In the genomic region with DNA sequence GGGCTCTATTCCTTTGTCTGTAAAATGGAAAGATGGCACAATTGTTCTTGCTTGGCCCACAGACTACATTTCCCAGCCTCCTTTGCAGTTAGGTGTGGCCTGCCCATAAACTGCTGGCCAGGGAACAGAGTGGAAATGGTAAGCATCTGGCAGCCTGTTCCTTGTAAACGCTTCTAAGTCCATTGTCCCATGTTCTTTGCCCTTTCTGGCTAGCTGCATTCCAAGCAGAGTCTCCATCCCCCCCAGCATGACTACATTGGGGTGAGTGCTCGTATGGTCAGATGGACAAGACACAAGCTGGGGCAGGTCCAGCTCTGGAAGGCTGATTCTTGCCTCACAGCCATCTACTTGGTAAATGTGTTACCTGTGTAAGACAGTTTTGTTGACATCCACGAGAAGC, we compare ENCODE assay signal across 22 mouse cellular contexts. TPM values are rescaled to one million over a fixed set of nuclear protein-coding genes. Genes with fewer than 3 reads are reported as not detected.
DNase-seq lines count a peak whose midpoint lies in the region; ATAC-seq and TF ChIP-seq lines count a peak whose summit lies in the region.
"Had no signal": no experiment of that assay in that cellular context is flagged by ENCODE, and none has a peak within 500 bp of the region (broad histone marks: within the 10 kb centered on the region; RNA-seq: fewer than 3 reads in every experiment).

No protein-coding gene starts in this region.

- WGBS in kidney, embryonic 16.5 days: 78% methylated on average over 3 of the region's 3 CpGs
- 75% methylated on average over 3 of the region's 3 CpGs for WGBS in heart, embryonic 11.5 days (ENCODE audit: insufficient replicate concordance)

- no peaks in the 10 kb centered on the region for H3K27me3 ChIP-seq in kidney, embryonic 16.5 days (ENCODE audit: insufficient read depth, low read length)
- H3K27me3 ChIP-seq in heart, embryonic 11.5 days (ENCODE audit: control insufficient read depth, insufficient read depth, low read length): no peaks in the 10 kb centered on the region
- H3K27me3 ChIP-seq: forebrain, embryonic 12.5 days; limb, embryonic 15.5 days; midbrain, embryonic 15.5 days had no signal

- in situ Hi-C loops in ES-E14 (cut with MboI; ENCODE audit: low sequenced_read_pairs in 2 of 2, unreplicated experiment in 2 of 2): no loop called here

- H3K4me3 ChIP-seq in kidney, embryonic 16.5 days (ENCODE audit: low read length): no peak overlapping the region
- H3K4me3 ChIP-seq in ES-E14 (ENCODE audit: insufficient read depth in 1 of 2, low read depth in 1 of 2, low read length in 2 of 2, poor library complexity in 1 of 2, severe bottlenecking in 1 of 2): no peak overlapping the region
- no peak overlapping the region for H3K4me3 ChIP-seq in heart, embryonic 11.5 days (ENCODE audit: low read depth, low read length)
- H3K4me3 ChIP-seq: embryonic facial prominence, embryonic 12.5 days; forebrain, embryonic 12.5 days; gastrocnemius, adult 2 months; heart, embryonic 10.5 days; left cerebral cortex, adult 2 months; limb, embryonic 15.5 days; midbrain, embryonic 15.5 days; neural tube, embryonic 12.5 days had no signal

- no peak overlapping the region for H3K4me2 ChIP-seq in kidney, embryonic 16.5 days (replicated peaks; ENCODE audit: low read depth, low read length)
- H3K4me2 ChIP-seq in heart, embryonic 11.5 days: no peak overlapping the region
- H3K4me2 ChIP-seq: embryonic facial prominence, embryonic 12.5 days; forebrain, embryonic 12.5 days; limb, embryonic 15.5 days; midbrain, embryonic 15.5 days; neural tube, embryonic 12.5 days had no signal

- H3K4me1 ChIP-seq in kidney, embryonic 16.5 days (ENCODE audit: insufficient read depth, low read length): no peaks in the 10 kb centered on the region
- no peaks in the 10 kb centered on the region for H3K4me1 ChIP-seq in ES-E14 (ENCODE audit: control insufficient read depth in 2 of 2, insufficient read depth in 2 of 2, low read length in 2 of 2, poor library complexity in 1 of 2)
- H3K4me1 ChIP-seq in heart, embryonic 11.5 days (ENCODE audit: control insufficient read depth, insufficient read depth, low read length): no peaks in the 10 kb centered on the region
- H3K4me1 ChIP-seq: embryonic facial prominence, embryonic 12.5 days; forebrain, embryonic 12.5 days; limb, embryonic 15.5 days; midbrain, embryonic 15.5 days; neural tube, embryonic 12.5 days had no signal

- no peak overlapping the region for H3K27ac ChIP-seq in kidney, embryonic 16.5 days (ENCODE audit: low read length)
- H3K27ac ChIP-seq in ES-E14 (ENCODE audit: insufficient read depth, low read depth, low read length, poor library complexity, severe bottlenecking): no peak overlapping the region
- H3K27ac ChIP-seq in heart, embryonic 11.5 days (ENCODE audit: low read depth, low read length): no peak overlapping the region
- H3K27ac ChIP-seq: embryonic facial prominence, embryonic 12.5 days; forebrain, embryonic 12.5 days; gastrocnemius, adult 2 months; heart, embryonic 10.5 days; left cerebral cortex, adult 2 months; limb, embryonic 15.5 days; macrophage; midbrain, embryonic 15.5 days; neural tube, embryonic 12.5 days had no signal

- DNase-seq in kidney, adult 11 months: peak; percentile 96
- DNase-seq in ES-E14 (ENCODE audit: low read depth, low spot score): no peak
- DNase-seq in kidney, adult 9 months: peak; percentile 97
- peak; percentile 5 to 42 for DNase-seq in kidney, postnatal 4 days
- DNase-seq in ovary, adult 18-20 months (ENCODE audit: low spot score): no peak
- no peak for DNase-seq in lung, postnatal 4 days
- DNase-seq: cerebellum, adult 18-20 months; cerebellum, postnatal 25 days; gastrocnemius, adult 2 months; left cerebral cortex, postnatal 4 days; retina, postnatal 1 day had no signal

- no peak overlapping the region for H3K9ac ChIP-seq in kidney, embryonic 16.5 days (replicated peaks; ENCODE audit: low read length)
- H3K9ac ChIP-seq in ES-E14 (ENCODE audit: insufficient read depth, low read depth, low read length, poor library complexity, severe bottlenecking): no peak overlapping the region
- H3K9ac ChIP-seq in heart, embryonic 11.5 days (ENCODE audit: low read depth, low read length): no peak overlapping the region
- H3K9ac ChIP-seq: embryonic facial prominence, embryonic 12.5 days; forebrain, embryonic 12.5 days; limb, embryonic 15.5 days; midbrain, embryonic 15.5 days; neural tube, embryonic 12.5 days had no signal

- H3K36me3 ChIP-seq in kidney, embryonic 16.5 days (ENCODE audit: insufficient read depth, low read length): 0 out of 2 replicates have a peak, but pooled peaks cover 2% of the 10 kb centered on the region
- peaks cover 14% of the 10 kb centered on the region; the same call in 1 of the 2 replicates for H3K36me3 ChIP-seq in ES-E14 (ENCODE audit: control insufficient read depth, insufficient read depth, low read length, poor library complexity, severe bottlenecking)
- H3K36me3 ChIP-seq in heart, embryonic 11.5 days (ENCODE audit: control insufficient read depth, insufficient read depth, low read length): 0 out of 2 replicates have a peak, but pooled peaks cover 2% of the 10 kb centered on the region
- H3K36me3 ChIP-seq: midbrain, embryonic 15.5 days had no signal

- no peaks in the 10 kb centered on the region for H3K9me3 ChIP-seq in kidney, embryonic 16.5 days (ENCODE audit: low read length)
- no peaks in the 10 kb centered on the region for H3K9me3 ChIP-seq in ES-E14 (ENCODE audit: control insufficient read depth, insufficient read depth, low read depth, low read length)
- H3K9me3 ChIP-seq in heart, embryonic 11.5 days (replicated peaks; ENCODE audit: control insufficient read depth, low read length): no peaks in the 10 kb centered on the region
- H3K9me3 ChIP-seq: embryonic facial prominence, embryonic 12.5 days; forebrain, embryonic 12.5 days; heart, embryonic 10.5 days; limb, embryonic 15.5 days; midbrain, embryonic 15.5 days; neural tube, embryonic 12.5 days had no signal

- ATAC-seq in kidney, embryonic 16.5 days (ENCODE audit: low FRiP score, low TSS enrichment): no peak
- no peak for ATAC-seq in heart, embryonic 11.5 days (replicated peaks; ENCODE audit: insufficient number of reproducible peaks, low FRiP score, low TSS enrichment)
- ATAC-seq: hindbrain, embryonic 16.5 days; midbrain, embryonic 15.5 days had no signal

TF ChIP-seq in ES-E14, 5 proteins besides CTCF, POLR2A, EP300 and RAD21:
- TF ChIP-seq ZC3H11A (IDR thresholded peaks at IDR 0.05; ENCODE audit: borderline replicate concordance, low read depth, low read length) (no peak), HCFC1 (IDR thresholded peaks at IDR 0.05; ENCODE audit: borderline replicate concordance, insufficient read depth, low read length) (peak; percentile 63; the same call in 1 of the 2 replicates), CHD2 (IDR thresholded peaks at IDR 0.05; ENCODE audit: low read depth, low read length) (no peak)
TF ChIP-seq in ES-E14: peak in this region for 1.

RNA-seq across cellular contexts. Expression of a gene that starts 9.0 kb away (rescaled TPM):
- polyA plus RNA-seq in kidney, embryonic 16.5 days (2015; fragmentation: Nextera tagmentation; extraction: Ambion mirVana): 1.0 and 1.7 TPM in 2 replicates
- 11.8 and 14.3 TPM in 2 replicates for total RNA-seq in ES-E14 (2012; rRNA removed)
- 17.9 and 22.5 TPM in 2 replicates for polyA plus RNA-seq in heart, embryonic 11.5 days (2014; fragmentation: Nextera tagmentation; extraction: Ambion mirVana)
- total RNA-seq: gastrocnemius, adult 2 months had no signal
- polyA plus RNA-seq: macrophage had no signal

RNA-seq across cellular contexts. Expression of a gene that starts 25.2 kb away (rescaled TPM):
- 5.0 and 5.7 TPM in 2 replicates for polyA plus RNA-seq in kidney, embryonic 16.5 days (2015; fragmentation: Nextera tagmentation; extraction: Ambion mirVana)
- total RNA-seq in ES-E14 (2012; rRNA removed): 22.0 and 29.1 TPM in 2 replicates
- polyA plus RNA-seq in heart, embryonic 11.5 days (2014; fragmentation: Nextera tagmentation; extraction: Ambion mirVana): 18.1 and 18.7 TPM in 2 replicates

RNA-seq across cellular contexts. Expression of a gene that starts 55.7 kb away (rescaled TPM):
- polyA plus RNA-seq in kidney, embryonic 16.5 days (2015; fragmentation: Nextera tagmentation; extraction: Ambion mirVana): 13.8 and 18.1 TPM in 2 replicates
- 13.4 and 14.2 TPM in 2 replicates for total RNA-seq in ES-E14 (2012; rRNA removed)
- polyA plus RNA-seq in heart, embryonic 11.5 days (2014; fragmentation: Nextera tagmentation; extraction: Ambion mirVana): 13.9 and 14.7 TPM in 2 replicates

RNA-seq across cellular contexts. Expression of a gene that starts 55.8 kb away (rescaled TPM):
- polyA plus RNA-seq in kidney, embryonic 16.5 days (2015; fragmentation: Nextera tagmentation; extraction: Ambion mirVana): 25.0 and 28.7 TPM in 2 replicates
- 30.1 and 44.4 TPM in 2 replicates for total RNA-seq in ES-E14 (2012; rRNA removed)
- polyA plus RNA-seq in heart, embryonic 11.5 days (2014; fragmentation: Nextera tagmentation; extraction: Ambion mirVana): 24.4 and 26.5 TPM in 2 replicates

Comparison
In these comparisons a context has a peak if more than half of its experiments do, and no peak if none do; other contexts are left out.
1. DNase-seq: peak in kidney, adult 11 months (single experiment), kidney, adult 9 months (single experiment) and kidney, postnatal 4 days (2 of 2); none in ES-E14 (single experiment), ovary, adult 18-20 months (single experiment) and lung, postnatal 4 days (0 of 2).